Mouse (Mus musculus) myocyte (in vitro differentiated cells): Measurements from ENCODE around the gene Myo5c.

Experiments
- E2F4 ChIP-seq: IDR thresholded peaks from one replicate; pipeline ENCODE4 v1.6.1; 2011; ENCODE audit warnings: mild to moderate bottlenecking, control low read depth, moderate library complexity; ENCODE audit not compliant: insufficient read depth
- MYOD1 ChIP-seq, 3 experiments: IDR thresholded peaks; one replicate each; pipeline ENCODE4 v1.6.1; 2011; ENCODE audit warnings: control low read depth in 2 of 3, low read depth in 2 of 3, mild to moderate bottlenecking in 2 of 3, moderate library complexity in 1 of 3; ENCODE audit not compliant: insufficient read length in 2 of 3, control insufficient read depth in 1 of 3
- MYOG ChIP-seq, 3 experiments: IDR thresholded peaks; one replicate each; pipeline ENCODE4 v1.6.1; 2011; ENCODE audit warnings: control low read depth in 2 of 3, low read depth in 2 of 3, mild to moderate bottlenecking in 2 of 3; ENCODE audit not compliant: insufficient read length in 2 of 3, control insufficient read depth in 1 of 3, insufficient read depth in 1 of 3
- POLR2A ChIP-seq: IDR thresholded peaks from one replicate; pipeline ENCODE4 v1.6.1; 2011; ENCODE audit warnings: low read depth, mild to moderate bottlenecking, control low read depth, moderate library complexity; ENCODE audit not compliant: insufficient read length

GRCm38 (mm10) chr9:75258792-75259191, 27.0 kb downstream of the Myo5c start:
- TF ChIP-seq POLR2A (no peak), MYOG (IDR thresholded peaks at IDR 0.05; ENCODE audit: control insufficient read depth in 1 of 3, insufficient read depth in 1 of 3, insufficient read length in 2 of 3, low read depth in 2 of 3) (no peak), E2F4 (no peak), MYOD1 (IDR thresholded peaks at IDR 0.05; ENCODE audit: control insufficient read depth in 1 of 3, insufficient read length in 2 of 3, low read depth in 2 of 3) (no peak)
